In the genomic region with DNA sequence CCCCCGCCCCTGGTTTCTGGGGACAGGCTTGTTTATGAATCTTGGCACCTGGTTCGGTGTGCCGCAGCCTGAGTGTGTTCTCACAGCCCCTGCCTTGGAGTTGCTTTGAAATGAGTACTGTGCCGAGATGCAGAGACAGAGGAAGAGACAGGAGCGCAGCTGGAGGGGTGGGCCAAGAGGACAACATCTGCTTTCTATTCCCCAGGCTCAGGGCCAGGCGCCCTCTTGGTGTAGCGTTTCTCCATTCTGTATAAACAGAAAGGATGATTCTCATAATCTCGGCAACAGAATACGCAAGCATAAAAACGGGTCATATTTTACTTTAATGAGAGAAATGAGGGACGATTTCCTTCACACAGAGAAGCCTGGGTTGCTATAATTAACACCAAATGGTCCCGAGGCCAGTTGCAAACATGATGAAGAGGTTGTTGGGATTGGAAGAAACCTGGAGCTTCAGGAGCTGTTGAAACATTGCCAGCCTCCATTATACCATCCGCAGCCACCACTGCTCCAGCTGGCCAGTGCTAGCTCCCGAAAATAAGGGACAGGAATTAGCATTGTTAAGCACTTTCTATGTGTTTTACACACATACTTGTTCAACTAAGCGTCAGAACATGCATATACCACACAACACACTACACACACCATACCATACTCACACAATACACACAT, we compare ENCODE assay signal across 8 mouse cellular contexts.
DNase-seq lines count a peak whose midpoint lies in the region; ATAC-seq and TF ChIP-seq lines count a peak whose summit lies in the region.
"Had no signal": no experiment of that assay in that cellular context is flagged by ENCODE, and none has a peak within 500 bp of the region (broad histone marks: within the 10 kb centered on the region; RNA-seq: fewer than 3 reads in every experiment).

No protein-coding gene starts in this region.

- no peak overlapping the region for H3K9ac ChIP-seq in embryonic facial prominence, embryonic 12.5 days
- H3K9ac ChIP-seq: liver, embryonic 15.5 days had no signal

- no peaks in the 10 kb centered on the region for H3K9me3 ChIP-seq in embryonic facial prominence, embryonic 12.5 days
- H3K9me3 ChIP-seq: liver, embryonic 15.5 days had no signal

- H3K27me3 ChIP-seq in embryonic facial prominence, embryonic 12.5 days, result no peaks in the 10 kb centered on the region; the same call in 1 of the 2 replicates
- H3K27me3 ChIP-seq: liver, embryonic 15.5 days had no signal

- H3K36me3 ChIP-seq in embryonic facial prominence, embryonic 12.5 days, result no peaks in the 10 kb centered on the region
- H3K36me3 ChIP-seq: liver, embryonic 15.5 days had no signal

- H3K4me2 ChIP-seq in embryonic facial prominence, embryonic 12.5 days (replicated peaks), result 0 out of 2 replicates have a peak overlapping the region, but pooled peaks have one; percentile 9
- H3K4me2 ChIP-seq: liver, embryonic 15.5 days had no signal

- H3K27ac ChIP-seq in layer of hippocampus, adult 2 months, result peak overlapping the region; percentile 83
- peak overlapping the region; percentile 80 for H3K27ac ChIP-seq in embryonic facial prominence, embryonic 12.5 days
- H3K27ac ChIP-seq: liver, embryonic 15.5 days had no signal

- peaks cover 37% of the 10 kb centered on the region for H3K4me1 ChIP-seq in embryonic facial prominence, embryonic 12.5 days
- H3K4me1 ChIP-seq: liver, embryonic 15.5 days had no signal

- DNase-seq in layer of hippocampus, adult 2 months (ENCODE audit: low spot score in 2 of 2), result no peak
- no peak for DNase-seq in layer of hippocampus, postnatal 25 days (ENCODE audit: extremely low spot score in 1 of 2, low spot score in 1 of 2)
- peak; percentile 68 for DNase-seq in gastrocnemius, postnatal 25 days
- DNase-seq in lung, postnatal 25 days (ENCODE audit: low spot score), result peak; percentile 8
- no peak for DNase-seq in left cerebral cortex, postnatal 36 days (ENCODE audit: low spot score in 2 of 2)

- H3K4me3 ChIP-seq in layer of hippocampus, adult 2 months, result peak overlapping the region; percentile 11; the same call in 1 of the 2 replicates
- H3K4me3 ChIP-seq in embryonic facial prominence, embryonic 12.5 days, result no peak overlapping the region
- H3K4me3 ChIP-seq: liver, embryonic 15.5 days had no signal

- TF ChIP-seq CTCF in layer of hippocampus, adult 2 months (conservative IDR thresholded peaks at IDR 0.05), result no peak

- intact Hi-C loops in left cerebral cortex, postnatal 36 days (cut with DNase I), result no loop called here

- ATAC-seq in embryonic facial prominence, embryonic 12.5 days (ENCODE audit: insufficient number of reproducible peaks, insufficient read depth, low FRiP score, low TSS enrichment), result peak; percentile 58; the same call in 1 of the 2 replicates
- no peak for ATAC-seq in frontal cortex, adult (ENCODE audit: low TSS enrichment)

- WGBS in embryonic facial prominence, embryonic 12.5 days, result 24% methylated on average over 15 of the region's 15 CpGs

Comparison
In these comparisons a context has a peak if more than half of its experiments do, and no peak if none do; other contexts are left out.
1. DNase-seq: peak in gastrocnemius, postnatal 25 days (single experiment) and lung, postnatal 25 days (single experiment); none in layer of hippocampus, adult 2 months (0 of 2), layer of hippocampus, postnatal 25 days (0 of 2) and left cerebral cortex, postnatal 36 days (0 of 2).